Mouse (Mus musculus): ENCODE measurements around the gene Ppp1r13b. TPM values are rescaled to one million over a fixed set of nuclear protein-coding genes. Genes with fewer than 3 reads are reported as not detected.

The Ppp1r13b gene
- polyA plus RNA-seq, 1 experiment from 2014 or later: 29.1 TPM

- Histone ChIP-seq H3K9ac (ENCODE audit: low read length) (no peak overlapping the region), H3K9me3 (ENCODE audit: control insufficient read depth, low read length) (no peaks in the 10 kb centered on the region), H3K4me1 (replicated peaks; ENCODE audit: control insufficient read depth, insufficient read depth, low read length) (peaks cover 32% of the 10 kb centered on the region), H3K4me2 (ENCODE audit: low read length) (peak overlapping the region; percentile 32; the same call in 1 of the 2 replicates), H3K4me3 (ENCODE audit: low read depth, low read length) (0 out of 2 replicates have a peak overlapping the region, but pooled peaks have one; percentile 6), H3K27ac (ENCODE audit: low read depth) (peak overlapping the region; percentile 25; the same call in 1 of the 2 replicates), H3K36me3 (ENCODE audit: control insufficient read depth, insufficient read depth, low read length) (no peaks in the 10 kb centered on the region), H3K27me3 (replicated peaks; ENCODE audit: control insufficient read depth, insufficient read depth, low read length) (no peaks in the 10 kb centered on the region)
- 70% methylated on average over 10 of the region's 10 CpGs for WGBS
- 0 out of 2 replicates have a peak, but pooled peaks have one; percentile 2 for ATAC-seq (replicated peaks; ENCODE audit: low FRiP score, low TSS enrichment, low read depth)
- DNase-seq (ENCODE audit: low spot score): no peak
Measured at GRCm38 (mm10) chr12:111943421-111944064, 35.6 kb upstream of the Ppp1r13b start.

- WGBS: 29% methylated on average over 1 of the region's 1 CpGs
- Histone ChIP-seq H3K27ac (ENCODE audit: low read depth) (peak overlapping the region; percentile 90), H3K4me2 (ENCODE audit: low read length) (no peak overlapping the region), H3K36me3 (ENCODE audit: control insufficient read depth, insufficient read depth, low read length) (no peaks in the 10 kb centered on the region), H3K9me3 (ENCODE audit: control insufficient read depth, low read length) (no peaks in the 10 kb centered on the region), H3K4me1 (replicated peaks; ENCODE audit: control insufficient read depth, insufficient read depth, low read length) (peaks cover 45% of the 10 kb centered on the region), H3K9ac (ENCODE audit: low read length) (no peak overlapping the region), H3K4me3 (ENCODE audit: low read depth, low read length) (no peak overlapping the region), H3K27me3 (replicated peaks; ENCODE audit: control insufficient read depth, insufficient read depth, low read length) (no peaks in the 10 kb centered on the region)
- DNase-seq (ENCODE audit: low spot score) (no peak), ATAC-seq (replicated peaks; ENCODE audit: low FRiP score, low TSS enrichment, low read depth) (peak; percentile 7; the same call in 1 of the 2 replicates)
Measured at GRCm38 (mm10) chr12:111938623-111939177, 30.8 kb upstream of the Ppp1r13b start.

GRCm38 (mm10) chr12:111936706-111937550 lies 29.0 kb upstream of the Ppp1r13b start:
- Histone ChIP-seq H3K9me3 (ENCODE audit: control insufficient read depth, low read length) (no peaks in the 10 kb centered on the region), H3K9ac (ENCODE audit: low read length) (0 out of 2 replicates have a peak overlapping the region, but pooled peaks have one; percentile 0), H3K36me3 (ENCODE audit: control insufficient read depth, insufficient read depth, low read length) (no peaks in the 10 kb centered on the region), H3K4me1 (replicated peaks; ENCODE audit: control insufficient read depth, insufficient read depth, low read length) (peaks cover 50% of the 10 kb centered on the region), H3K4me2 (ENCODE audit: low read length) (peak overlapping the region; percentile 36), H3K4me3 (ENCODE audit: low read depth, low read length) (no peak overlapping the region), H3K27me3 (replicated peaks; ENCODE audit: control insufficient read depth, insufficient read depth, low read length) (no peaks in the 10 kb centered on the region), H3K27ac (ENCODE audit: low read depth) (peak overlapping the region; percentile 90)
- ATAC-seq (replicated peaks; ENCODE audit: low FRiP score, low TSS enrichment, low read depth) (peak; percentile 85), DNase-seq (ENCODE audit: low spot score) (peak; percentile 83)
- 22% methylated on average over 24 of the region's 24 CpGs for WGBS

GRCm38 (mm10) chr12:111933971-111934370 lies 26.1 kb upstream of the Ppp1r13b start:
- Histone ChIP-seq H3K4me1 (replicated peaks; ENCODE audit: control insufficient read depth, insufficient read depth, low read length) (peaks cover 48% of the 10 kb centered on the region), H3K36me3 (ENCODE audit: control insufficient read depth, insufficient read depth, low read length) (no peaks in the 10 kb centered on the region), H3K27me3 (replicated peaks; ENCODE audit: control insufficient read depth, insufficient read depth, low read length) (no peaks in the 10 kb centered on the region), H3K27ac (ENCODE audit: low read depth) (no peak overlapping the region), H3K9ac (ENCODE audit: low read length) (no peak overlapping the region), H3K4me3 (ENCODE audit: low read depth, low read length) (no peak overlapping the region), H3K9me3 (ENCODE audit: control insufficient read depth, low read length) (no peaks in the 10 kb centered on the region), H3K4me2 (ENCODE audit: low read length) (no peak overlapping the region)
- 60% methylated on average over 2 of the region's 2 CpGs for WGBS
- ATAC-seq (replicated peaks; ENCODE audit: low FRiP score, low TSS enrichment, low read depth) (no peak), DNase-seq (ENCODE audit: low spot score) (no peak)

GRCm38 (mm10) chr12:111933032-111933704 lies 25.3 kb upstream of the Ppp1r13b start:
- DNase-seq (ENCODE audit: low spot score) (no peak), ATAC-seq (replicated peaks; ENCODE audit: low FRiP score, low TSS enrichment, low read depth) (no peak)
- H3K36me3 ChIP-seq (ENCODE audit: control insufficient read depth, insufficient read depth, low read length): no peaks in the 10 kb centered on the region
- H3K4me2 ChIP-seq (ENCODE audit: low read length): no peak overlapping the region
- H3K27ac ChIP-seq (ENCODE audit: low read depth): no peak overlapping the region
- 58% methylated on average over 11 of the region's 11 CpGs for WGBS
- H3K9ac ChIP-seq (ENCODE audit: low read length): no peak overlapping the region
- no peaks in the 10 kb centered on the region for H3K27me3 ChIP-seq (replicated peaks; ENCODE audit: control insufficient read depth, insufficient read depth, low read length)
- H3K4me3 ChIP-seq (ENCODE audit: low read depth, low read length): no peak overlapping the region
- peaks cover 40% of the 10 kb centered on the region for H3K4me1 ChIP-seq (replicated peaks; ENCODE audit: control insufficient read depth, insufficient read depth, low read length)
- no peaks in the 10 kb centered on the region for H3K9me3 ChIP-seq (ENCODE audit: control insufficient read depth, low read length)

- Histone ChIP-seq H3K4me1 (replicated peaks; ENCODE audit: control insufficient read depth, insufficient read depth, low read length) (peaks cover 34% of the 10 kb centered on the region), H3K27me3 (replicated peaks; ENCODE audit: control insufficient read depth, insufficient read depth, low read length) (no peaks in the 10 kb centered on the region), H3K4me3 (ENCODE audit: low read depth, low read length) (no peak overlapping the region), H3K27ac (ENCODE audit: low read depth) (no peak overlapping the region; the same call in 1 of the 2 replicates), H3K36me3 (ENCODE audit: control insufficient read depth, insufficient read depth, low read length) (no peaks in the 10 kb centered on the region), H3K9ac (ENCODE audit: low read length) (no peak overlapping the region), H3K9me3 (ENCODE audit: control insufficient read depth, low read length) (no peaks in the 10 kb centered on the region), H3K4me2 (ENCODE audit: low read length) (no peak overlapping the region)
- ATAC-seq (replicated peaks; ENCODE audit: low FRiP score, low TSS enrichment, low read depth) (no peak), DNase-seq (ENCODE audit: low spot score) (no peak)
- WGBS: 63% methylated on average over 3 of the region's 3 CpGs
Measured at GRCm38 (mm10) chr12:111932513-111932912, 24.6 kb upstream of the Ppp1r13b start.

- ATAC-seq (replicated peaks; ENCODE audit: low FRiP score, low TSS enrichment, low read depth): no peak
- H3K36me3 ChIP-seq (ENCODE audit: control insufficient read depth, insufficient read depth, low read length): no peaks in the 10 kb centered on the region
- 87% methylated on average over 9 of the region's 9 CpGs for WGBS
Measured at GRCm38 (mm10) chr12:111931411-111932025, 23.6 kb upstream of the Ppp1r13b start.

More at GRCm38 (mm10) chr12:111931411-111932025, 23.6 kb upstream of the Ppp1r13b start:
- Histone ChIP-seq H3K9me3 (ENCODE audit: control insufficient read depth, low read length) (no peaks in the 10 kb centered on the region), H3K27me3 (replicated peaks; ENCODE audit: control insufficient read depth, insufficient read depth, low read length) (no peaks in the 10 kb centered on the region), H3K4me1 (replicated peaks; ENCODE audit: control insufficient read depth, insufficient read depth, low read length) (peaks cover 24% of the 10 kb centered on the region), H3K4me2 (ENCODE audit: low read length) (no peak overlapping the region), H3K27ac (ENCODE audit: low read depth) (no peak overlapping the region), H3K9ac (ENCODE audit: low read length) (no peak overlapping the region), H3K4me3 (ENCODE audit: low read depth, low read length) (no peak overlapping the region)
- DNase-seq (ENCODE audit: low spot score): no peak

All from intestine, embryonic 14.5 days (tissue).